Mouse (Mus musculus) ES-CJ7 (cell line): Measurements from ENCODE around the gene Slc25a41.

Source experiments
- DNase-seq: peaks from one replicate; pipeline ENCODE4 v3.0.0; 2011; ENCODE audit warnings: low read depth, low spot score

Slc25a41 gene

DNA sequence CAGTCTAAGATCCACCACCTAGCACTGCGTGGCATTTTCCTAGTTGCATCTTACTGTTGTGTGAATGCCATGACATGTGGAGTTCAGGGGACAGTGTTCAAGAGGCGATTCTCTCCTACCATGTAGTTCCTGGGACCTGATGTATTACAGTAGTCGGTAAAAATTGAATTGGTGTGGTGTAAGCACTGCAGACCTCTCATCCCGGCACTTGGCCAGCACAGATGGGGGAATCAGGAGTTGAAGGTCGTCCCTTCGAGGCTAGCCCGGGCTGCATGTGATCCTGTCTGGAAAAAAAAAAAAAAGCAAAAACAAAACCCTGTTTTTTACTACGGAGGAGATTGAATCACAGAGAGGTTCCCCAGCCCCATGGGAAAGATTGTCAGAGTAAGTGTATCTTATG is 46.4 kb downstream of the Slc25a41 start:
- no peak for DNase-seq

DNA sequence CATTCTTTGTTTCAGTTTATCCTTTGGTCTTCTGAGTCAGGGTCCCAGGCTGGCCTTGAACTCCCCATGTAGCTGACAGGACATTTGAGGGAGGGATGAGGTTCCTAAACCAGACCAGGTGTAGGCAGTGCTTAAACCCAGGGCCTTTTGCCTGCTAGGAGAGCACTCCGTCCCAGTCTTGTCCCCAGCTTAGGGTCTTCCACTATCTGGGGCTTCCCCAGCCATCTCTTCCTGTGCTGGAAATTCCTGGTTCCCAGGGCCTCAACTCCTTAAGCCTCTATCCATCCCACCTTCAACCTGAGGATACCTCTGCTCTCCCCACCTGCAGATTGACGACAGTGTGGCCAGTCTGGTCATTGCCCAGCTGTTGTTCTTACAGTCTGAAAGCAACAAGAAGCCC is 50.5 kb downstream of the Slc25a41 start:
- DNase-seq: no peak

DNA sequence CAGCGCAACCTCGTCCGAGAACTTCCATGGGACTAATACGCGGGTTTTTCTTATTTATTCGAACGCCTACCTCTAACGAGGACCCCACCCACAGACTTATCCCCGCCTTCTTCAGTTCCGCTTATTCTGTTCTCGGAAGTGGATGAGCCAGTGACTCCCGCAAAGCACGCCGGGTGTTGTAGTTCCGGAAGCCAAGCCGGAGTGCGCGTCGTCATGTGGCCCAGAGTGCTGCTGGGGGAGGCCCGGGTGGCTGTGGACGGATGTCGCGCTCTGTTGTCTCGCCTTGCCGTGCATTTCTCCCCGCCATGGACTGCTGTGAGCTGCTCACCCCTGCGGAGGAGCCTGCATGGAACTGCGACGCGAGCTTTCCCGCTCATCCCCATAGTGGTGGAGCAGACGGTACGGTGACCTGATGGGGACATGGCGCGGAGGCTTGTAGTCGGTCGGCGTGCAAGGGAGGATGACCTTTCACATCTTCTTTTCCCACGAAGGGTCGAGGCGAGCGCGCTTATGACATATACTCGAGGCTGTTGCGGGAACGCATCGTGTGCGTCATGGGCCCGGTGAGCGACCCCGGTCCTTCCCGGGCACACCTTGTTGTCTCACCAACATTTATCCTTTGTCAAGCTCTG is 51.2 kb downstream of the Slc25a41 start, which contains the start of gene Clpp:
Gene Clpp (plus strand): TSS at position 191 of the 632 bp plus-strand sequence.
- DNase-seq: peak; percentile 96

DNA sequence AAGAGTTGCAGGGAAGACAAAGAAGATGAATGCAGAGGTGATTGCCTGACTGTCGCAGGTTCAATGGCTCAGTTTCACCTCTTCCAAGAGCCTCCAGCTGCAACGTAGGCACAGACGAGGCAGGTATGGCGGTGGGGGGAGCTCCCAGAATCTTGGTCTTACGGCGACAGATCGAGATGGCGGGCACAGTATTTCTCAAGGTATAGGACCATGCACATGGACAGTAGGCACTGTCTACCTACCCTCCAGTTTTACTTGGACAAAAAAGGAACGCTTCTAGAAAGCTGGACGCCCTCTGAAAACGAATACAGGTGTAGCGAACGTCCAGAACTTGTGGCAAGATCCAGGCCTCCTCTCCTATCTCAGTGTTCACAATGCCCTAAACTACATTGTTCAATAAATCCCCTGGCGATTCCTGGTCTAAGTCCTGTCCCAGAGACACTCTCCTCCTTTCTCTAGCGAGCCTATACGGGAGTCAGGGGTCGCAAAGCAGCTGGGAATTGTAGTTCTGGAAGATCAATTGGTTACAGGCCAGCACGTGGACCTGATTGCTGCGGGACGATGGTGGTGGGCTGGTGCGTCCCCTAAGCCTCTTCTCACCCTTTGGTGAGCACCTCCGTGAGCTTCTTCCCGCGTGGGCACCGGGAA is 51.9 kb downstream of the Slc25a41 start:
- DNase-seq: peak; percentile 92

DNA sequence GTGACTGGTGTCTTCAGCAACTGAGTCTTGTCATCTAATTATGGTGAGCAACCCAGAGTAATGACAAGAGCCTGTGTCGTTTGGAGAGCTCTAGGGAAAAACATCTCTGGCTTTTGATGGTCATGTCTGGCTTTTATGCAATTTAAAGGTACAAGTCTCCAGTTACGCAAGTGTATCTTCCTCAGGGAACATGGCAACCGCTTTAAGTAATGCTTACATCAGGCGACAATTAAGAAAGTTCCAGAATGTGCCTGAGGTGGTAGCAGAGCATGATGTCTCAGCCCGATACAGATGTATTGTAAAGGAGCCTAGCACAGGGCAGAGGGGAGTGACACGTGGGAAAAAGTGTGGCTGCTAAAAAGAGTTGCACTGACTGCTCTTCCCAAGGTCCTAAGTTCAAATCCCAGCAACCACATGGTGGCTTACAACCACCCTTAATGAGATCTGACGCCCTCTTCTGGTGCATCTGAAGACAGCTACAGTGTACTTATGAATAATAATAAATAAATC is 52.5 kb downstream of the Slc25a41 start:
- DNase-seq: no peak

DNA sequence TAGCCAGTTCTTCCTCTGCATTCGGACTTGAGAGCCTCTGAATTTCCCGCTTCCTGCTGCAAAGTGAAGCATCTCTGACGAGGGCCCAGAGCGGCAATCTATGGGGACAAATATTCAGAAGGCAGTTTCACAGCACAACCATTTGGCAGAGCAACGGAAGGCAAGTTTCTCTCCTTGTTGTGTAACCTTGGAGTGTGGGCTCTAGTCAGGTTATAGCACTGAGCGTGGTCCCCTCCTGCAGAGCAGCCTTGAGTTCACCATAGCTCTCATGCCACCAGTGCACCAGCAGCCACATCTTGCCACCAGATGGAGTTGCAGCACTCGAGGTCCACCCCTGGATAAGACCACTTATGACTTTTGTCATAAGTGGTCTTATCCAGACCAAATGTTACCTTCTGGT is 53.0 kb downstream of the Slc25a41 start:
- peak; percentile 44 for DNase-seq

DNA sequence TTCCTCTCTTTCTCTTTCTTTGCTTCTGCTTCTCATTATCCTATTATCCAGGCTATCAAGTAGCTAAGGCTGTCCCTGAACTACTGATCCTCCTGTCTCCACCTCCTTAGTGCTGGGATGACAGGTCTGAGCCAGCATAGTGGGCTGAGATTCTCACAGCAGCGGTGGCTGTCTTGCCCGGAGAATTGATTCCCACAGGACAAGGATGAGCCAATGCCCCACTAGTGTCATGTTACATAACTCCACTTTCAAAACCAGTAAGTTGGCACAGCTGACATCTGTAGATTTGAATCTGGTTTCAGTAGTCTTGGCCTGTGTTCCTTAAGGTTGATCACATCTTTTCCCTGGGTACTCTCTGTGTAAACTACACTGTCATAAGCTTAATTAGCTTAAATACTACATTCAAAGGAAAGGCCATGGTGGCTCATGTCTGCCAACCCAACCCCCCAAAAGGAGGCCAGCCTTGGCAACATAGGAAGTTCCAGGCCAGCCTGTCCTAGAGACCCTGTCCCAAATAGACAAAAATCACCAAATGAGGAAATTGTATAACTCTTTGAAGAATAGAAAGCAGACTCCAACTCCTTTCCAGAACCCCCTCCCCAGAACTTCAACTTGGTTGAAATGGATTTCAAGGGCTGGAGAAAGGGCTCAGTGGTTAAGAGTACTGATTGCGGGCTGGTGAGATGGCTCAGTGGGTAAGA is 55.2 kb downstream of the Slc25a41 start:
- no peak for DNase-seq

DNA sequence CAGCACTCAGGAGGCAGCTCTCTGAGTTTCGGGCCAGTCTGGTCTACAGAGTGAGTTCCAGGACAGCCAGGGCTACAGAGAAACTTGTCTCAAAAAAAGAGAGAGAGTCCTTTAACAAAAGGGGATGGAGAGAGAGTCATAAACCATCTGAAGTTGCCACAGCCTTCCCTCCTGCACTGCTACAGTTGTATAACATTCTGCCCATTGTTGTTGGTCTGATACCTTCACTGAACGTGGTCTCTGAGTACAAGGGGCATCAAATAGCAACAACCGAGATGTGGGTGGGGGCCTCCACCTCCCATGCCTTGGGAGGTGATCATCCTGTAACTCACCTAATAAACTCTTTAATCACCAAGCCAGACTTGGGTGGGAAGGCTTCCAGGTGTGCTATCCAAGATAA is 55.8 kb downstream of the Slc25a41 start:
- no peak for DNase-seq

DNA sequence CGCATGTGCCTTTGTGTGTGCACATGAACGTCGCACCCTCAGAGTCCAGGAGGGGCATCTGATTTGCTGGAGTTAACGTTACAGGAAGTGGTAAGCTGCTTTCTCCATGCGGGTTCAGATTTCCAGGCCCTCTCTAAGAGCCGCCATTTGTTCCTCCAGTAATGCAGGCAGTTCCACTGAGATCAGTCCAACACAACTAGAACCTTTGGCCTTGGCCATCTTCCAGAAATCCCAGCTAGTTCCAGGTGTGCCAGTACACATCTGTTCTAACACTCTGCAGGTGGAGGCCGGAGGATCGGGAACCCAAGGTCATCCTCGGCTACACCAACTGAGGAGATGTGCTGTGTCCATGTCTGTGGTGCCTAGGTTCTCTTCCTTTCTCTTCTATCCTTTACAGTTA is 56.6 kb downstream of the Slc25a41 start:
- no peak for DNase-seq
